Mouse (Mus musculus) frontal cortex, adult (tissue): ENCODE measurements around the gene Rdm1.

Experiments
- ATAC-seq: cut with Nextera tagmentation; 2 replicates; pipeline ENCODE4 v1.9.2; 2017; ENCODE audit warnings: mild to moderate bottlenecking, moderate library complexity, mixed read lengths; ENCODE audit not compliant: low TSS enrichment

The Rdm1 gene

GRCm38 (mm10) chr11:101680634-101681325, 53.8 kb downstream of the Rdm1 start:
- no peak for ATAC-seq

DNA sequence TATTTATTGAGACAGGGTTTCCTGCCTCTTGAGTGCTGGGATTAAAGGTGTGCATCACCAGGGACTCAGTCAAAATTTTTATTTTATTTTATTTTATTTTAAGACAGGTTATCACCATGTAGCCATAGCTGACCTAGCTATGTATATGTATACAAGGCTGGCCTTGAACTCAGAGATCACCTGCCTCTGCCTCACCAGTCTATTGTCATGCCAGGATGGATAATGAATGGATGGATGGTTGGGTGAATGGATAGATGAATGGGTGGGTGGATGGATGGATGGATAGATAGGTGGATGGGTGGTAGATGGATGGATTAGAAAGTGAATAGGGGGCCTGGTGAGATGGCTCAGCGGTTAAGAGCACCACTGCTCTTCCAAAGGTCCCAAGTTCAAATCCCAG, 55.0 kb downstream of the Rdm1 start:
- no peak for ATAC-seq

- ATAC-seq, result no peak
Observed at GRCm38 (mm10) chr11:101682410-101682960, 55.5 kb downstream of the Rdm1 start.
